Mouse (Mus musculus) hindbrain, embryonic 15.5 days (tissue): ENCODE measurements around the gene Lbx1. TPM values are rescaled to one million over a fixed set of nuclear protein-coding genes. Genes with fewer than 3 reads are reported as not detected.
A peak's percentile ranks its signal among the peaks of the same experiment; 100 is the strongest.

Source experiments
- ATAC-seq: fragments of 200-750 bp; cut with Nextera tagmentation; 2 replicates; pipeline ENCODE4 v1.8.0; 2017; ENCODE audit warnings: low read depth, moderate number of reproducible peaks, moderate TSS enrichment; ENCODE audit not compliant: low FRiP score
- H3K27ac ChIP-seq: fragments of 300-500 bp; sonication (generic); replicated peaks from 2 replicates; pipeline ENCODE4 v1.5.1; 2015; ENCODE audit warnings: mild to moderate bottlenecking, inconsistent platforms
- H3K27me3 ChIP-seq: fragments of 300-500 bp; sonication (generic); 2 replicates; pipeline ENCODE4 v1.6.1; 2015; ENCODE audit warnings: control low read depth, inconsistent platforms
- H3K36me3 ChIP-seq: fragments of 300-500 bp; sonication (generic); 2 replicates; pipeline ENCODE4 v1.6.1; 2015; ENCODE audit warnings: control low read depth, inconsistent platforms
- H3K4me1 ChIP-seq: fragments of 300-500 bp; sonication (generic); replicated peaks from 2 replicates; pipeline ENCODE4 v1.6.1; 2015; ENCODE audit warnings: control low read depth, inconsistent platforms
- H3K4me2 ChIP-seq: fragments of 300-500 bp; sonication (generic); 2 replicates; pipeline ENCODE4 v1.6.1; 2015; ENCODE audit warnings: moderate library complexity, mild to moderate bottlenecking, inconsistent platforms
- H3K4me3 ChIP-seq: fragments of 300-500 bp; sonication (generic); 2 replicates; pipeline ENCODE4 v1.5.1; 2015; ENCODE audit warnings: mild to moderate bottlenecking, inconsistent platforms
- H3K9ac ChIP-seq: fragments of 300-500 bp; sonication (generic); 2 replicates; pipeline ENCODE4 v1.6.1; 2015; ENCODE audit warnings: inconsistent platforms
- H3K9me3 ChIP-seq: fragments of 300-500 bp; sonication (generic); 2 replicates; pipeline ENCODE4 v1.6.1; 2016; ENCODE audit warnings: control low read depth, inconsistent platforms
- WGBS: fragments of 180-500 bp; shearing (Covaris S2); methylation state at CpG from one replicate; pipeline ENCODE4 v1.1.7; 2015; 5-methylcytosine and 5-hydroxymethylcytosine counted together
- polyA plus RNA-seq: library from polyadenylated mRNA; unstranded; fragments of >200 nt; fragmentation: Nextera tagmentation; extraction: Ambion mirVana; gene quantifications from 2 replicates; pipeline ENCODE4 v1.2.1, GENCODE M21; 2015

Lbx1 gene
- polyA plus RNA-seq, 1 experiment from 2014 or later = 12.2 TPM

GRCm38 (mm10) chr19:45242348-45243263 lies 7.0 kb upstream of the Lbx1 start:
- ATAC-seq = no peak
- Histone ChIP-seq H3K36me3 (no peaks in the 10 kb centered on the region), H3K4me2 (peak overlapping the region; percentile 34), H3K27ac (no peak overlapping the region), H3K4me1 (peaks cover 24% of the 10 kb centered on the region), H3K27me3 (peaks cover 81% of the 10 kb centered on the region), H3K9ac (no peak overlapping the region), H3K4me3 (no peak overlapping the region; the same call in 1 of the 2 replicates), H3K9me3 (no peaks in the 10 kb centered on the region)
- 3% methylated on average over 23 of the region's 23 CpGs for WGBS

DNA sequence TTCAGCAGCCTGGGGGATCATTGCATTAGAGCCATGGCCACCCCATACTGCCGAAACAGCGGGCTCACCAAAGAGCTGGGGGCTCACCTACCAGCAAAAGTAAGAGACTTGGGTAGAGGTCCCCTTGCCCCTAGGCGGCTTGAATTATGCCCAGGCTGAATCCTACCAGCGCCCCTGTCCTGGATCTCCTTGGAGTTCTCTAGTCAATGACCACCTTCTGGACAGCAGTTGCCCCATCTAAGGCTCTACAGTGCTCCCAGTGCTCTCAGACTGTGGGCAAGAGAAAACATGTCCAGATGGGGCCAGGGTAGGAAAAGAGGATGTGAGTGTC lies 6.4 kb upstream of the Lbx1 start:
- no peak overlapping the region for H3K9ac ChIP-seq
- 8% methylated on average over 4 of the region's 4 CpGs for WGBS
- H3K4me2 ChIP-seq = peak overlapping the region; percentile 34; the same call in 1 of the 2 replicates
- peaks cover 24% of the 10 kb centered on the region for H3K4me1 ChIP-seq
- H3K9me3 ChIP-seq = no peaks in the 10 kb centered on the region
- no peak for ATAC-seq
- peaks cover 87% of the 10 kb centered on the region for H3K27me3 ChIP-seq
- no peaks in the 10 kb centered on the region for H3K36me3 ChIP-seq
- H3K4me3 ChIP-seq = no peak overlapping the region
- no peak overlapping the region for H3K27ac ChIP-seq

DNA sequence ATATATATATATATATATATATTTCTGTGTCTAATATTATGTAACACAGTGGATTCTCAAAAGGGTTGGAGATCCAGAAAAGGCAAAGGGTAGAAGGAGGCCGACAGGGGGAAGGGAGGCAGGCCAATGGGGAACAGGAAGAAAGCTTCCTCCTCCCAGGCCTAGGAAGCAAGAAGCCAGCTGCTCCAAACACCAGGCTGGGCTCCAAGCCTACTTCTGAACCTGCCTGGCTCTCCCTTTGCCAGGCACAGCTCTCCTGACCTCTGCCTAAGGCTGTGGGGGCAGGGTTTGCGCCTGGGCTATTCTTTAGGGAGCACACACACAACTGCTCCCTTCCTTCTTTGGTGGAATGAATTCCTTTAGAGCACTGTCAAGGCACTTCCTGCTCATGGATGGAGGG lies 4.4 kb upstream of the Lbx1 start:
- no peaks in the 10 kb centered on the region for H3K9me3 ChIP-seq
- peaks cover 36% of the 10 kb centered on the region for H3K4me1 ChIP-seq

DNA sequence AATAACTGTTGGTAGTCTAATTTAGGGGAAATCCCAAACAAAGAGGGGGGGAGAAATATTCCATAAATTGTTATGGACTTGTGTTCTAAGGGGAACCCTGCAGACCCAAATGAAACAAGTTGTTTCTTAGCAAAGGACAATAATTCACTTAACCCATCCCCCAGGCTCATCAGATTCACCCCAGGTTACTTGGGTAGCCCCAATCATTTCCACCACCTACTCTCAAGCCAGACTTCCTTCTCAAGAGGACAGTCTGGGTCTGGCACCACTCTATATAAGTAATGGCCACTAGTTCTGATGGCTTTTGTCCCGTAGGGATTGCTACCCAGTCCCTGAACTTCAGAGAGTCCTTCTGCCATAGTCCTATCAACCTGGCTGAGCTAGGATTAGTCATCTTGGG lies 3.6 kb upstream of the Lbx1 start:
- H3K4me2 ChIP-seq = peak overlapping the region; percentile 55
- no peak overlapping the region for H3K4me3 ChIP-seq

More for the DNA sequence above, 4.4 kb upstream of the Lbx1 start:
- Histone ChIP-seq H3K4me3 (no peak overlapping the region), H3K36me3 (no peaks in the 10 kb centered on the region), H3K4me2 (no peak overlapping the region), H3K9ac (no peak overlapping the region), H3K27me3 (peaks cover 90% of the 10 kb centered on the region), H3K27ac (no peak overlapping the region)
- ATAC-seq = no peak
- WGBS = 3% methylated on average over 2 of the region's 2 CpGs

GRCm38 (mm10) chr19:45237665-45238209 lies 2.1 kb upstream of the Lbx1 start:
- Histone ChIP-seq H3K27me3 (peaks cover 79% of the 10 kb centered on the region), H3K4me1 (peaks cover 30% of the 10 kb centered on the region), H3K4me3 (peak overlapping the region; percentile 48), H3K36me3 (no peaks in the 10 kb centered on the region), H3K4me2 (peak overlapping the region; percentile 55), H3K27ac (peak overlapping the region; percentile 85), H3K9me3 (no peaks in the 10 kb centered on the region), H3K9ac (no peak overlapping the region)
- 5% methylated on average over 3 of the region's 3 CpGs for WGBS
- no peak for ATAC-seq

More for the DNA sequence above, 3.6 kb upstream of the Lbx1 start:
- WGBS = 26% methylated on average over 1 of the region's 1 CpGs
- ATAC-seq = no peak
- Histone ChIP-seq H3K36me3 (no peaks in the 10 kb centered on the region), H3K4me1 (peaks cover 40% of the 10 kb centered on the region), H3K9ac (no peak overlapping the region), H3K27me3 (peaks cover 91% of the 10 kb centered on the region), H3K9me3 (no peaks in the 10 kb centered on the region), H3K27ac (no peak overlapping the region)

GRCm38 (mm10) chr19:45237099-45237498 lies 1.5 kb upstream of the Lbx1 start:
- Histone ChIP-seq H3K36me3 (no peaks in the 10 kb centered on the region), H3K9me3 (no peaks in the 10 kb centered on the region), H3K4me3 (peak overlapping the region; percentile 48), H3K27me3 (peaks cover 72% of the 10 kb centered on the region), H3K4me2 (peak overlapping the region; percentile 55), H3K4me1 (peaks cover 25% of the 10 kb centered on the region), H3K9ac (peak overlapping the region; percentile 47; the same call in 1 of the 2 replicates), H3K27ac (peak overlapping the region; percentile 85)
- ATAC-seq = no peak
- whole genome bisulfite sequencing = under 1% methylated on average over 8 of the region's 8 CpGs

- ATAC-seq = peak; percentile 73
- Histone ChIP-seq H3K4me2 (peak overlapping the region; percentile 55), H3K9ac (peak overlapping the region; percentile 47)
Measured at GRCm38 (mm10) chr19:45236363-45236942, 841 bp upstream of the Lbx1 start.

GRCm38 (mm10) chr19:45235331-45235741 lies 276 bp downstream of the Lbx1 start:
- Histone ChIP-seq H3K27me3 (peaks cover 56% of the 10 kb centered on the region), H3K4me1 (peaks cover 23% of the 10 kb centered on the region), H3K4me2 (peak overlapping the region; percentile 55), H3K4me3 (peak overlapping the region; percentile 48), H3K27ac (peak overlapping the region; percentile 85), H3K36me3 (no peaks in the 10 kb centered on the region), H3K9ac (peak overlapping the region; percentile 60), H3K9me3 (no peaks in the 10 kb centered on the region)
- no peak for ATAC-seq
- 0% methylated on average over 38 of the region's 53 CpGs for WGBS

More at GRCm38 (mm10) chr19:45236363-45236942, 841 bp upstream of the Lbx1 start:
- H3K27ac ChIP-seq = peak overlapping the region; percentile 85
- under 1% methylated on average over 39 of the region's 39 CpGs for WGBS
- H3K4me3 ChIP-seq = peak overlapping the region; percentile 48
- peaks cover 66% of the 10 kb centered on the region for H3K27me3 ChIP-seq
- H3K36me3 ChIP-seq = no peaks in the 10 kb centered on the region
- H3K9me3 ChIP-seq = no peaks in the 10 kb centered on the region
- H3K4me1 ChIP-seq = peaks cover 24% of the 10 kb centered on the region

DNA sequence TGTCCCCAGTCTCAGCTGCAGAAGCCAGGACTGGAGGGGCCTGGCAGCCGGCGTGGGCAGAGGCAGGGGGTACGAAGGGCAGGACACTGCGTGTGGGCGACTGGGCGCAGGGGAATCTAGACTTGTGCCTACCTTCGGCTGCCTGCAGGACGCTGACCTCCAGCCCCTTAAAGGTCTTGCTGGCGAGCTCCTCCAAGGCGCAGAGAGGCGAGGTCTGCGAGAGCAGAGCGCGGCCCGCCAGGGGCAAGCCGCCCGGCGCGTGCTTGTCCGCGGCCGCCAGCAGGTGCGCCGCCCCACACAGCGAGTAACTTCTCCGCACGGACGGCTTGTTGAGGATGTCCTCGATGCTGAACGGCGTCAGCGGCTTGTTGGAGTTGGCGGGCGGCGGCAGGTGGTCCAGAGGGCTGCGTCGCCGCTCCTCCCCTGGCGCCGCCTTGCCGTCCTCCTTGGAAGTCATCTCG lies 811 bp downstream of the Lbx1 start:
- Histone ChIP-seq H3K4me2 (peak overlapping the region; percentile 55), H3K4me3 (peak overlapping the region; percentile 48), H3K27me3 (peaks cover 57% of the 10 kb centered on the region), H3K36me3 (no peaks in the 10 kb centered on the region), H3K9me3 (no peaks in the 10 kb centered on the region), H3K27ac (peak overlapping the region; percentile 85), H3K4me1 (peaks cover 27% of the 10 kb centered on the region), H3K9ac (peak overlapping the region; percentile 60)
- no peak for ATAC-seq
- under 1% methylated on average over 42 of the region's 42 CpGs for WGBS

GRCm38 (mm10) chr19:45234191-45234770 lies 1.3 kb downstream of the Lbx1 start:
- under 1% methylated on average over 22 of the region's 22 CpGs for WGBS
- no peak for ATAC-seq
- Histone ChIP-seq H3K4me2 (peak overlapping the region; percentile 55), H3K4me1 (peaks cover 32% of the 10 kb centered on the region), H3K27ac (peak overlapping the region; percentile 85), H3K4me3 (peak overlapping the region; percentile 48), H3K27me3 (peaks cover 54% of the 10 kb centered on the region), H3K36me3 (no peaks in the 10 kb centered on the region), H3K9me3 (no peaks in the 10 kb centered on the region), H3K9ac (peak overlapping the region; percentile 60)

DNA sequence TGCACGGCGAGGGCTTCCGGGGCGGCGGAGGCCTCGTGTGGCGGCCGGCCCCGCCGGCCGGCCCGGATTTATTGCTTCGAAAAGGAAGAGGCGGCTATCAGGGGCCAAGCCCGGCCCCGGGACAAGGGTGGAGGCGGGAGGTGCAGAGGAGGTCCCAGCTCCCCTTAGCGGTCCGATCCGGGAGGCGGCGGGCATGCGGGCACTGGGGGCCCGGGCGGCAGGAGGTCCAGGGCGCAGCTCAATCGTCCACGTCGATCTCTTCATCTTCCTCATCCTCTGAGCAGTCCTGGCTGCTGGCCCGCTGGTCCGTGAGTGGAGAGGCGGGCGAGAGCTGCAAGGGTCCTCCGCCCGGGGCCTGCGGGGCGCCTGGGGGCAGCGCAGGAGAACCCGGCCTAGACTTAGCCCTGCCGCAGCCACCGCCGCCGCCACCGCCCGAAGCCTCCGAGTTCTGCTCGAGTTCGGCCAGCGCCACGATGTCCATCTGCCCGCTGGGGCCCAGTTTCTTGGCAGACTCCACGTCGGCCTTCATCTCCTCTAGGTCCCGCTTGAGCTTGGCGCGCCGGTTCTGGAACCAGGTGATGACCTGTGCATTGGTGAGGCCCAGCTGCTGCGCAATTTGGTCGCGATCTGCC lies 2.0 kb downstream of the Lbx1 start:
- Histone ChIP-seq H3K4me1 (peaks cover 38% of the 10 kb centered on the region), H3K4me3 (peak overlapping the region; percentile 48), H3K9me3 (no peaks in the 10 kb centered on the region), H3K9ac (peak overlapping the region; percentile 60), H3K27ac (peak overlapping the region; percentile 85), H3K4me2 (peak overlapping the region; percentile 55), H3K27me3 (peaks cover 52% of the 10 kb centered on the region), H3K36me3 (no peaks in the 10 kb centered on the region)
- ATAC-seq = no peak
- WGBS = under 1% methylated on average over 58 of the region's 60 CpGs
